Mouse (Mus musculus): ENCODE measurements around the gene Cphx3. TPM values are rescaled to one million over a fixed set of nuclear protein-coding genes. Genes with fewer than 3 reads are reported as not detected.
"Not testable (repeated sequence)": the region's sequence is repeated elsewhere in the genome, so short reads cannot be mapped to it uniquely, and the experiment has no call there.

Cphx3 gene
- not detected in 2 replicates for polyA plus RNA-seq (2016; fragmentation: Nextera tagmentation; extraction: Ambion mirVana)

- not testable (repeated sequence) for H3K9ac ChIP-seq; H3K36me3 ChIP-seq; H3K4me3 ChIP-seq; H3K4me2 ChIP-seq (replicated peaks); H3K27me3 ChIP-seq; H3K27ac ChIP-seq; H3K4me1 ChIP-seq; ATAC-seq (ENCODE audit: insufficient number of reproducible peaks, insufficient read depth, low FRiP score, low TSS enrichment); H3K9me3 ChIP-seq
- no CpG with 5 or more reads among the region's 1 CpGs for WGBS
Observed at GRCm38 (mm10) chr14:26081997-26082396, at the start of gene Cphx3. Gene Cphx3, plus strand, starts transcription at chr14:26082297.

GRCm38 (mm10) chr14:26034364-26034763 is 47.7 kb upstream of the Cphx3 start:
- H3K36me3 ChIP-seq; H3K27me3 ChIP-seq; H3K4me2 ChIP-seq (replicated peaks); H3K9ac ChIP-seq; H3K4me3 ChIP-seq; H3K9me3 ChIP-seq; H3K4me1 ChIP-seq; H3K27ac ChIP-seq; ATAC-seq (ENCODE audit: insufficient number of reproducible peaks, insufficient read depth, low FRiP score, low TSS enrichment): not testable (repeated sequence)
- WGBS = no CpG with 5 or more reads among the region's 3 CpGs

- no CpG with 5 or more reads among the region's 6 CpGs for WGBS
- H3K27me3 ChIP-seq; H3K27ac ChIP-seq; H3K4me1 ChIP-seq; H3K4me2 ChIP-seq (replicated peaks); H3K9ac ChIP-seq; H3K36me3 ChIP-seq; H3K4me3 ChIP-seq; H3K9me3 ChIP-seq; ATAC-seq (ENCODE audit: insufficient number of reproducible peaks, insufficient read depth, low FRiP score, low TSS enrichment): not testable (repeated sequence)
Observed at GRCm38 (mm10) chr14:26035439-26035838, 46.7 kb upstream of the Cphx3 start.

- H3K27ac ChIP-seq; H3K9me3 ChIP-seq; H3K36me3 ChIP-seq; H3K9ac ChIP-seq; ATAC-seq (ENCODE audit: insufficient number of reproducible peaks, insufficient read depth, low FRiP score, low TSS enrichment); H3K4me3 ChIP-seq; H3K4me2 ChIP-seq (replicated peaks); H3K4me1 ChIP-seq; H3K27me3 ChIP-seq: not testable (repeated sequence)
- no CpG with 5 or more reads among the region's 26 CpGs for WGBS
Observed at GRCm38 (mm10) chr14:26042611-26043010, 39.5 kb upstream of the Cphx3 start, which contains the start of gene Gm9780. Gene Gm9780, minus strand, starts transcription at chr14:26042711.

- H3K4me2 ChIP-seq (replicated peaks); ATAC-seq (ENCODE audit: insufficient number of reproducible peaks, insufficient read depth, low FRiP score, low TSS enrichment); H3K9me3 ChIP-seq; H3K4me1 ChIP-seq; H3K27ac ChIP-seq; H3K27me3 ChIP-seq; H3K9ac ChIP-seq; H3K4me3 ChIP-seq; H3K36me3 ChIP-seq: not testable (repeated sequence)
- no CpG with 5 or more reads among the region's 5 CpGs for WGBS
Observed at GRCm38 (mm10) chr14:26045007-26045406, 37.1 kb upstream of the Cphx3 start.

GRCm38 (mm10) chr14:26047026-26047425 is 35.1 kb upstream of the Cphx3 start:
- not testable (repeated sequence) for H3K4me1 ChIP-seq; H3K4me2 ChIP-seq (replicated peaks); H3K9me3 ChIP-seq; H3K27me3 ChIP-seq; H3K9ac ChIP-seq; H3K27ac ChIP-seq; H3K36me3 ChIP-seq; ATAC-seq (ENCODE audit: insufficient number of reproducible peaks, insufficient read depth, low FRiP score, low TSS enrichment); H3K4me3 ChIP-seq
- WGBS = no CpG with 5 or more reads among the region's 8 CpGs

GRCm38 (mm10) chr14:26048767-26049166 is 33.3 kb upstream of the Cphx3 start:
- not testable (repeated sequence) for H3K27me3 ChIP-seq; H3K4me2 ChIP-seq (replicated peaks); H3K9me3 ChIP-seq; H3K27ac ChIP-seq; H3K9ac ChIP-seq; ATAC-seq (ENCODE audit: insufficient number of reproducible peaks, insufficient read depth, low FRiP score, low TSS enrichment); H3K4me1 ChIP-seq; H3K36me3 ChIP-seq; H3K4me3 ChIP-seq
- WGBS = no CpG with 5 or more reads among the region's 9 CpGs

- not testable (repeated sequence) for H3K27me3 ChIP-seq; H3K4me1 ChIP-seq; H3K4me3 ChIP-seq; H3K9me3 ChIP-seq; H3K4me2 ChIP-seq (replicated peaks); H3K27ac ChIP-seq; H3K36me3 ChIP-seq; ATAC-seq (ENCODE audit: insufficient number of reproducible peaks, insufficient read depth, low FRiP score, low TSS enrichment); H3K9ac ChIP-seq
- WGBS = no CpG with 5 or more reads among the region's 3 CpGs
Observed at GRCm38 (mm10) chr14:26058184-26058583, 23.9 kb upstream of the Cphx3 start.

GRCm38 (mm10) chr14:26059362-26059761 is 22.7 kb upstream of the Cphx3 start:
- not testable (repeated sequence) for H3K27me3 ChIP-seq; H3K4me2 ChIP-seq (replicated peaks); H3K4me1 ChIP-seq; H3K27ac ChIP-seq; ATAC-seq (ENCODE audit: insufficient number of reproducible peaks, insufficient read depth, low FRiP score, low TSS enrichment); H3K9ac ChIP-seq; H3K9me3 ChIP-seq; H3K36me3 ChIP-seq; H3K4me3 ChIP-seq
- WGBS = no CpG with 5 or more reads among the region's 6 CpGs

- no CpG with 5 or more reads among the region's 44 CpGs for WGBS
- not testable (repeated sequence) for H3K27me3 ChIP-seq; H3K36me3 ChIP-seq; H3K4me1 ChIP-seq; H3K4me3 ChIP-seq; H3K9ac ChIP-seq; H3K9me3 ChIP-seq; H3K27ac ChIP-seq; H3K4me2 ChIP-seq (replicated peaks)
- ATAC-seq (ENCODE audit: insufficient number of reproducible peaks, insufficient read depth, low FRiP score, low TSS enrichment) = peak; percentile 67
Observed at GRCm38 (mm10) chr14:26066574-26067324, 15.3 kb upstream of the Cphx3 start.

GRCm38 (mm10) chr14:26067325-26067633 is 14.8 kb upstream of the Cphx3 start, which contains the start of gene Tmem254c:
Gene Tmem254c, minus strand, starts transcription at chr14:26067355.
- H3K36me3 ChIP-seq; H3K9ac ChIP-seq; ATAC-seq (ENCODE audit: insufficient number of reproducible peaks, insufficient read depth, low FRiP score, low TSS enrichment); H3K4me1 ChIP-seq; H3K27ac ChIP-seq; H3K4me3 ChIP-seq; H3K9me3 ChIP-seq; H3K4me2 ChIP-seq (replicated peaks); H3K27me3 ChIP-seq: not testable (repeated sequence)
- no CpG with 5 or more reads among the region's 10 CpGs for WGBS

GRCm38 (mm10) chr14:26076620-26077390 is 5.3 kb upstream of the Cphx3 start:
- no CpG with 5 or more reads among the region's 5 CpGs for WGBS
- not testable (repeated sequence) for H3K4me1 ChIP-seq

More at GRCm38 (mm10) chr14:26076620-26077390, 5.3 kb upstream of the Cphx3 start:
- not testable (repeated sequence) for H3K9ac ChIP-seq; ATAC-seq (ENCODE audit: insufficient number of reproducible peaks, insufficient read depth, low FRiP score, low TSS enrichment); H3K4me3 ChIP-seq; H3K27ac ChIP-seq; H3K4me2 ChIP-seq (replicated peaks); H3K27me3 ChIP-seq; H3K36me3 ChIP-seq; H3K9me3 ChIP-seq

Measured in embryonic facial prominence, embryonic 12.5 days (tissue).